Mouse (Mus musculus) megakaryocyte progenitor cell, adult 5-6 weeks (primary cell): ENCODE data around the gene Izumo2. TPM values are rescaled to one million over a fixed set of nuclear protein-coding genes. Genes with fewer than 3 reads are reported as not detected.

Source experiments
- ATAC-seq: replicated peaks from 2 replicates; pipeline ENCODE4 v1.8.0; 2016; ENCODE audit warnings: mild to moderate bottlenecking, moderate TSS enrichment, inconsistent platforms; ENCODE audit not compliant: poor library complexity
- total RNA-seq, 2 experiments: library from RNA; stranded (forward) in 1 of 2; stranded (reverse) in 1 of 2; fragments of 157-497, 149-512 nt in 1 of 2; fragments of 200-1000 nt in 1 of 2; gene quantifications; 2 replicates each; pipeline versions ENCODE4 v1.2.3 to v1.2.4; 2015 to 2017

Izumo2 gene
- total RNA-seq (2015) (not detected in 2 replicates), total RNA-seq (2017) (not detected in 2 replicates)

DNA sequence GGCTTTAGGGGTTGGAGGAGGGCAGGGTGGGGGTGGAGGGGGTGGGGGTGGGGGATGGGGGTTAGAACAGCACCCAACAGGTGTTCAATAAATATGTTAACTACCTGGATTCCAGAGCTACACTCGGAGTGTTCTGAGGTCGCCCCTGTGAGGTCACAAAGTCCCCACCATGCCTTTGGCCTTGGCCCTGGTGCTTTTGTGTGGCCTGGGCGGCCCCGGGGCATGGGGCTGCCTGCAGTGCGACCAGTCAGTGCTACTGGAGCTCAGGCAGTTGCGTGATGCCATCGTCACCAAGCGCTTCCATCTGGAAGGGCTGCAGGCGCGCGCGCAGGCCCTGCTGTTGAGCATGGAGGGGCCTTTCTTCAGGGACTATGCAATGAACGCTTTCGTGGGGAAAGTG, at the start of gene Izumo2:
Gene Izumo2, plus strand, starts transcription at position 169 of the 400 bp plus-strand sequence.
- no peak for ATAC-seq

DNA sequence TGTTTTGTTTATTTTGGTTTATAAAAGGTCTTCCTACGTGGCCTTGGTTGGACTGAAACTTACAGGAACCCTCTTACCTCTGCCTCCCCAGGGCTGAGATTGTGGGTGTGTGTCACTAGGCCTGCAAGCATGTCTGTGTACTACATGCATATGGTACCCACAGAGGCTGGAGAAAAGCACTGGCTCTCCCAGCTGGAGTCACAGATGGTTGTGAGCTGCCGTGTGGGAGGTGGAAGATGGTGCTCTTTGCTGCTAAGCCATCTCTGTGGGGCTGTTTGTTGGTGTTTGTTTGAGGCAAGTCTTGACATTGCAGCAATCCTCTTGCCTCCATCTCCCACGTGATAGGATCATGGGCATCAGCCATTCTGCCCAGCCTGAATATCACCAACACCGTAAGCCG, 47.3 kb upstream of the Izumo2 start:
- no peak for ATAC-seq

DNA sequence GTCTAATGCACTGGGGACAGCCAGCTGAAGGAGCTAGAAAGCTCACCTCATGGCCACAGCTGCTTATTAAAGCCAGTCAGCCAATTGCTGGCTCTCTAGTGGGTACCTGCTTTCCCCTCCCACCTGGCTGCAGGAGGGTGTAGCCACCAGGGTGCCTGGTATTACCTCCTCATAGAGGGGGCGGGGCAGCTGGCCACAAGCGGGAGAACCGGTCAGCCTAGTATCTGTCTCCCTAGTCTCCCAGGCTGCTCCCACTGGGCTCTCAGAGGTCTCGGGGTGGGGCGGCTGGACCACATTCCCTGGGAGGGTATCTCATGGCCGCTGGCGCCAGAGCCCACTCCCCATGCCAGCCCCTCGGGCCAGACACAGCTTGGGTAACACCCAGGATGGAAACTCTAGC, 46.4 kb upstream of the Izumo2 start:
- ATAC-seq = no peak

- ATAC-seq = no peak
Measured at GRCm38 (mm10) chr7:44662569-44662968, 46.0 kb upstream of the Izumo2 start.

GRCm38 (mm10) chr7:44663546-44663945, 45.0 kb upstream of the Izumo2 start:
- ATAC-seq = no peak

GRCm38 (mm10) chr7:44664731-44665130, 43.8 kb upstream of the Izumo2 start:
- ATAC-seq = no peak

DNA sequence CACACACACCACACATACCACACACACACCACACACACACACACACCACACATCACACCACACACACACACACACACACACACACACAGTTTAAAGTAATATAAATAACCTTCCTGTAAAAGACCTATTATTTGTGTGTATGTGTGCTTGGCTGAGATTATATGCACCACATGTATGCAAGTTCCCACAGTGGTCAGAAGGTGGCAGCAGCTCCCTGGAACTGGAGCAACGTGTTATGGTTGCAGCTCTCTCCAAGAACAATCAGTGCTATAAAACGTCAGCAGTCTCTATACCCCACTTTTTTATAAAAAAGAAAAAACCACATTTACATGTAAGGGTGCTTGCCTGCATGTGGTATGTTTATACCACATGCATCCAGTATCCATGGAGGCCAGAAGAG, 42.1 kb upstream of the Izumo2 start:
- ATAC-seq = no peak

- no peak for ATAC-seq
Measured at GRCm38 (mm10) chr7:44667996-44668738, 40.4 kb upstream of the Izumo2 start.

DNA sequence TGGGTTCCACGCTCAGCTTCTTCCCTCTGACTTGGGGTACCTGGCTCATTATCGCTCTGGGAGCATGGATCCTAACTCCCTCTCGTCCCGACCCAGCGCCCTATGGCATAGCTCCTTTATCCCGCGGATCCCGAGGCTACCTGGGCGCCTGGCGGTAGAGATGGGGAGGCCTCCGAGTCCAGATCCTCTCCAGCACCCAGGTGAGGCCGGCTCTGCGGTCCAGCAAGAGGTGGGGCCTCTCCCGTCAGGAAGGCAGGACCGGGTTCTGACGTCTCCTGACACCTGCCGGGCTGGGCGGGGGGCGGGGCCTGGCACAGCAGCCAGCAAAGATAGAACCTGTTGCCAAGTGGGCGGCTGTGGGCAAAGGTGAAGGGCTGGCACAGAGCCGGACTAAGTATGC, 39.4 kb upstream of the Izumo2 start:
- ATAC-seq = no peak

- peak; percentile 96 for ATAC-seq
Measured at GRCm38 (mm10) chr7:44670803-44671202, 37.7 kb upstream of the Izumo2 start, which contains the start of gene Myh14. Gene Myh14 (minus strand): TSS chr7:44670843.

DNA sequence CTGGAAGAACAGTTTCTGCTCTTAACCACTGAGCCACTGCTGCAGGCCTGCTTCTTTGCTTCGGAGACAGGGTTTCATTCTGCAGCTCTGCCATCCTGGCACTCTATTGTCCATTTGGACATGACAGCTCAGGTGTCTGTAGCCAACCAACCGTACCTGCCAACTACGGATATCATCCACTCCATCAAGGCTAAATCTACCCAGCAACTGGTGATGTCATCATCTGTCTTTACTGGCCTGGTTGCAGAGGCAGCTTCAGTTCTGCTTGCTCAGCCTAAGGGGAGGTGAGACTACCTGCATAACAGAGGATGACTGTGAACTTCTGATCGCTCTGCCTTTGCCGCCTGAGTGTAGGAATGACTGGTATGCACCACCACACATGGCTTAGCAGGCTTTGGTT, 36.3 kb upstream of the Izumo2 start:
- ATAC-seq = no peak

DNA sequence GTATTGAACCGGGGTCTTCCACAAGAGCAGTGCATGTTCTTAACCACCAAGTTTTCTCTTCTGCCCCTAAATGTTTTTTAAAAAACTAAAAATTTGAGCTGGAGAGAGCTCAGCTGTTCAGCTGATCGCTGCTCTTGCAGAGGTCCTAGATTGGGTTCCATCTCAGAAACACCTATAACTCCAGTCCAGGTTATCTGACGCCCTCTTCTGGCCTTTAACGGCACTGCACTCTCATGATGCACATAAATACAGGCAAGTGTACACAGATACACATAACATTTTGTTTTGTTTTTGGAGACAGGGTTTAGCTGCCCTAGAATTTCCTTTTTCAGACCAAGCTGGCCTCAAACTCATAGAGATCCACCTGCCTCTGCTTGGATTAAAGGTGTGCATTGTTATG, 34.0 kb upstream of the Izumo2 start:
- ATAC-seq = no peak

DNA sequence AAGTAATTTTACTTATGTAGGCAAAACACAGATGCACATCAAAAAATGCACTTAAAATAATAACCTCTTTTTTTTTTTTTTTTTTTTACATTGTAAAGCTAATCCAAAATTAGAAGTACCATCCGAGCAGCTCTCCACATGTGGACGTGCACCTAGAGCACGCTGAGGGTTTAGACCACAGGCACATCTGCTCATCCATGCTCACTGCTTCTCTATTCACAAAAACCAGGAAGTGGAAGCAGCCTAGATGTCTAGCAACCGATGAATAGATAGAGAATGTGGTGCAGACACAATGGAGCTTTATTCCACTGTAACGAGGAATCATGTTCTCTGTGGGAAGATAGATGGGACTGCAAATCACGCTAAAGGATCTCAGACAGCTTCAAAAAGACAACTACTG, 33.4 kb upstream of the Izumo2 start:
- ATAC-seq = no peak

DNA sequence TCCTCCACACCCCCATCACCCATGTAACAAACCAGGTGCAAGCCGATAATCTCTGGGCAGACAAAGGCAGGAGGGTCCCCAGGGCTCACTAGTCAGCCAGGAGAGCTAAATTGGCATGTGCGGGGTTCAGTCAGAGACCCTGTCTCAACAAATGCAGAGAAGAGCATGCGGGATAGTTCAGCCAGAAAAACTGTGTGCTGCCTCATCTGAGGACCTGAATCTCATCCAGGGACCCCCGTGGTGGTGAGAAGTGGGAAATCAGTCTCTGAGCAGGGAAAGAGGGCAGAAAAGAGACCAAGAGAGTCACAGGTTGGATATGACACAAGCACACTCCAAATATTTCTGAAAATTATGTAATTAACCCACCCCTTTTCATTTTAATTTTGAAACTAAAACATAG, 32.4 kb upstream of the Izumo2 start:
- ATAC-seq = no peak

DNA sequence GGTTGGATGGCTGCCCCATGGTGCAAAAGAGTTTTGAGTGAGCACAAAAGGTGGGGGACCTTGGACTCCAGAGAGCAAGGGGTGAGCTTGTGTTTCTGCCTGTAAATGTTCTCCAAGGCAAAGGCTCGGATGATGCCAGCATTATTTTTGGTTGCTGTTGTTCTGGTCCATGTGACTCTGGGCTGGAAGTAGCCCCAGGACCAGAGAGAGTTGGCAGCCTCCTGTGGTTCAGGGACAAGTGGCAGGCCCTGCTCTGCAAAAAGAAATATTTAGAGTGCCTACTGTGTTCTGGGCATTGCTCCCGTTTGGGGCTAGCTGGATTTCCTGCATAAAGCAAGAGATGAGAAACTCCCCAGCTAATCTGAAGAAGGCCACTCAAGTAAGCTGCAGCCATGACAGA, 31.9 kb upstream of the Izumo2 start:
- no peak for ATAC-seq

DNA sequence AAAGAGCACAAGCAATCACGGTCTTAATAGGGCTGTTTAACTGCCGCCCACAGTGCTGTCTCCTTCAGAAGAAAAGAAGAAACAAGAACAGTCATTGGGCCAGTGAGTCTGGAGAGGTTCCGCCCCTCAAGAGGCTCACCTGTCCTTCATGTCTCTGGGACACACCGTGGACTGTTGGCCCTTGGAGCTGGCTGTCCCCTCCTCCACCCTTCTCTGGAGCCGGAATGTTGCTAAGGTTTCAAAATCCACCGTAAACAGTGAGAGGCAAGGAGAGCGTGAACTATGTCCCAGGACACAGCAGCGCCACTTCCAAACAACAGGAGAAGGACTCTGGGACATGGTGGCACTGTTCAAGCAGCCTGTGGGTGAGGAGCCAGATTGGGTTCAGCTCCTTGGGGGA, 24.9 kb upstream of the Izumo2 start:
- ATAC-seq = no peak

DNA sequence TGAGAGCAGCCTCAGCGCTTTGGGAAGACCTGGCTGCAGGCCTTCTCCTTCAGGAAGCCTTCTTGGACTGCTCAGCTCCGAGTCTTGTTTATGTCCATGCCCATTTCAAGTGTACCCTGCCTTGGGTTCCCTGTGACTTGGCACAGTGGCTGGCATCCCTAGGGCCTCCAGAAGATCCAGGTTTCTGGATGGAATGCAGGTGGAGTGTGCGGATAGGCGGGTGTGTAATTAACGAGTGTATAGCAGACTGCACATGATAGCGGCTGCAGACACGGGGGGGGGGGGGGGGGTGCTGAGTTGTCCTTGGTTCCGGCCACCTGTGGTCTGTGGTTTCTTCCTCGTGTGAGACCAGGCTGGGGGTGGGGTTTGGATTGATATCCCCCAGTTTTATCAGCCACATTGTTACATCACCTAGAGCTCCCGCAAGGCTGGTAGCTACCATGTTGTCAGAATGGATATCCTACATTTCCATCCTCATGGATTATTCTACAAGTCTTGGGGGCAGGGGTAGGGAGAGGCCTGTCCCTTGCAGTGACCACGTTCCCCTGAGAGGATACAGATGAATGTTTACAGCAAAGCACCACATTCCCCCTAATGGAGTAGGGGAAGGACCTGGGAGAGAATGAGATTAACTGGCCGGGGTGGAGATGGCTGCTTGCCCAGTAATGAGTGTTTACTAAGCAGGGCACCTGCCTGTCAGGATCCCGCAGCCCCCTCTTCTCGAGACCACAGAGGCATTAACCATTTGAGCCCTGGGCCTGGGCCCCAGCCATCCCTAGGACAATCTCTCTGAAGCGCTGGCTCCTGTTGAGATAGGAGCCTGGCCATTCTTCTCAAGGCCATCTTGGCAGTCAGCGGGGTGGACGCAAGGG, 22.8 kb upstream of the Izumo2 start:
- ATAC-seq = peak; percentile 67

DNA sequence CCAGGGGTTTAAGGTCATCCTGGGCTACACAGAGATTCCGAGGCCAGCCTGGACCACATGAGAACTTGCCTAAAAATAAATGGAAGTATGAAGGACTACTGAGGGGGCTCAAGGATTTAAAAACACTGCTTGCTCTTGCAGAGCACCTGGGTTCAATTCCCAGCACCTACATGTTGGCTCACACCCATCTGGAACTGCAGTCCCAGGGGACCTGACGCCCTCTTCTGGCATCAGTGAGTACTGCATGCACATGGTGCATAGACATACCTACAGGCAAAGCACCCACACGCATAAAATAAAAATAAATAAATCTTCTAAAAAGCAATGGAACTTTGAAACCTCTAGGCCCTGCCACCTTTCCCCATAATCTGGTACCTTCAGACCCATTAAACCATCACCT, 19.7 kb upstream of the Izumo2 start:
- no peak for ATAC-seq

- ATAC-seq = no peak
Measured at GRCm38 (mm10) chr7:44689331-44689730, 19.2 kb upstream of the Izumo2 start.

DNA sequence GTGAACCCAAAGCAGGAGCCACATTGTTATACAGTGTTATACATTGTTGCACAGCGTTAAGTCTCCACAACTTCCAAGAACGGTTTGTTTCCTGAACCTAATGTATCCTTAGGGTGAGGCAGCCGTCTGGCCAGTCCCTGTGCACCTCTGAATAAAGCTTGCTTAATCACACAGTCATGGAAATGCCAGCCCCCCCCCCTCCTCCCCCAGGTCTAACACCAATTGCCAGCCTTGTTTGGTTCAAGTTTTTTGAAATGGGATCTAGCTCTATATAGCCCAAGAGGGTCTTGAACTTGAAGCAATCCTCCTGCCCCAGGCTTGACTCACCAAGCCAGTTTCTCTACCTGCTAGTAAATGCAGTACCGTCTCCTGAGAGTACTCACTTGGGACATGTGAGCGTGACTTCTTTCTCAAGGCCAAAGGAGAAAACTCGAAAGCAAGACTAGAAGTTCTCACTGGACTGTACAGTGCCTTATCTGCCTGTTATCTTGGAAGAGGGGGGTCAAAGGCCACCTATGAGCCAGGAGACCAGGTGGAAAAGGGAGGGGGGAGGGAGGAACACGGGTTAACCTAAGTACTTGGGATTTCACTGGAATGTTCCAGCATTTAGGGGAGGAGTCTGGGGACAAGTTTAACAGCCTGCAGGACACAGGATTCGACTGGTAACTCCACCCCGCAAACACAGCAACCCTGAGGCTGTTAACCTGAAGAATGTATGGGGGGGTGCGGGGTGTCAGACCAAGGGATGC, 14.9 kb upstream of the Izumo2 start:
- no peak for ATAC-seq

- no peak for ATAC-seq
Measured at GRCm38 (mm10) chr7:44695223-44695622, 13.3 kb upstream of the Izumo2 start.
